Mouse (Mus musculus) spleen, adult 12 weeks (tissue): ENCODE data around the gene Gtsf1.

Source experiments
- DNase-seq: peaks from one replicate; pipeline ENCODE4 v3.0.0; 2022; ENCODE audit warnings: low spot score

Gene Gtsf1

DNA sequence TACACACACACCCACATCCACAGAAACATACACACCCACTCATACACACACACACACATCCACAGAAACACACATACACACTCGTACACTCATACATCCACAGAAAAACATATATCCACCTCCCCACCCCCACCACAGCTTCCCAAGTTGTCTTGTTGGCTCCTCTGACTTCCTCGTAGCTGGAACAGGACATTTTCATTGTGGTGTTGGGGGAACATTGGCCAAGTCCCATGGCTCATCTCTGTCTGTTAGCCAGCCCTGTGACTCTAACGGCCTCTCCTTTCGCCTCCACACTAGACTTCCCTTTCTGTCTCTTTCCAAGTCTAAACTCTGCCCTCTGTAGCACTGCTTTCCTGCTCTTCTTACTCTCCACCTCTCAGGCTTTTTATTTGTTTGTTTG lies 72.5 kb downstream of the Gtsf1 start:
- DNase-seq = no peak

GRCm38 (mm10) chr15:103356130-103356529 lies 74.1 kb downstream of the Gtsf1 start:
- no peak for DNase-seq

DNA sequence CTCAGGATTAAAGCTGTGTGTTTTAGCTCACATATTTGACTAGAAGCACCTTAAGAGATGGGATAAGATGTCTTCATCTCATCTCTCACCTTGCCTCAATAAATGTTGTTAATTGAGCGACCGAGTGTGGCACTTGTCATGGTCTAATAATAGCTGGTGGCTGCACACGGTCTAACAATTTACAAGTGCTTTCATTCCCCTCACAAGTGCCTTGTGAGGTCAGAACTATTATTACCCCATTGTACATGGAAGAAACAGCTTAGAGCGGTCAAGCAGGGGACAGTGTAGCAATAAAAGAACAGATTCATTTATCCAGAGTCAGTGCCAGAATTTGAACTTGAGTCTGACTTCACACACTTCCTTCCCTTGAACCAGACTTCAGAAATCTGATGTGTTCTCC lies 74.8 kb downstream of the Gtsf1 start:
- no peak for DNase-seq

DNA sequence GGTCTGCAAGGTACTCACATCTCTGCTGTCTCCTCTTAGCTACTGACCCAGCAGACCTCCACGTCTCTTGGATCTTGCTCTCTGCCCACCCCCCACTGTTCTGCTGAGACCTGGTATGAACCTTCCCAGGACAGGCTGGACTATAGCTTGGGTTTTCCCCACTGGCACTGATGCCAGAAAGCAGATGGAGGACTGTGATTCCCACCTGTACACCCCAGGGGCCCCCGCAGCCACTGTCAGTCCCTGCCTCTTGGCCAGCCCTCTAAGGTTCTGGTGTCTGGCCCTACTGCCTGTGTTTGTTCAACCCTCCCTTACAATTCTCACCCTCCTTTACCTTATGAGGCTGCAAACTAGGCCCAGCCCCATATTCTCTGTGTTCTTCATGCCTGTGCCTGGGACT lies 75.6 kb downstream of the Gtsf1 start:
- DNase-seq = no peak

DNA sequence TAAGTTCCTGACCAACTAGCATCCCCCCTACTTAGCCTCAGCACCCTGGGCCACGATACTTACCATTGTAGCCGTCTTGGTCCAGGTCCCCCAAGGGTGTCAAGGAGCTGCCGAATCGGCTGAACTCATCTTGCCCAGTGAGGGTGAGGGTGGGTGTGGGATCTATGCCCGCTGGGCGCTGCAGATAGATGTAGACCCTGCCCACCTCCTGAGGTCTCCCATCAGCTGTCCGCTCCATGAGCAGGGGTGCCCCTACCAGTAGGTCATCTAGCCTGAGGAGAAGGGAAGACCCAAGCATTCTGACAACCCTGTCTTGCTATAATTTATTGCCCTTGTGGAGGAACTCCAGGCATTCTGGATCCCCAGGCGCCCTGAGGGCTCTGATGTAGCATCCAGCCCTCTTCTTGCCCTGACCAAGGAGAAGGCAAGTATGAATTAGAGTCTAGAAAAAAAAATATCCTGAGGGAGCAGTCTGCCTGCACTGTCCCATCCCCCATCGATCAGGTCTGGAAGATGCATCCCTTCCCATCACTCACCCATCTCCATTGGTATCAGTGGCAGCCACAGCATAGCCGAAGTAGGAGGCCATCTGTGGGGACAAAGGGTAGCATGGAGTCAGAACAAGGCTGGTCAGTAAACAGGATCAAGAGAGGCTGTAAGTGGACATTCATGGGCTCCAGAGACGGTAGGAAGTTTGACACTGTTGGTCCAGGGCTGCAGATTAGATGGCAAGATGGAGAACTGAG lies 76.6 kb downstream of the Gtsf1 start:
- no peak for DNase-seq

- no peak for DNase-seq
These were observed 77.4 kb downstream of the Gtsf1 start for GRCm38 (mm10) chr15:103352856-103353255.
